In the genomic region with DNA sequence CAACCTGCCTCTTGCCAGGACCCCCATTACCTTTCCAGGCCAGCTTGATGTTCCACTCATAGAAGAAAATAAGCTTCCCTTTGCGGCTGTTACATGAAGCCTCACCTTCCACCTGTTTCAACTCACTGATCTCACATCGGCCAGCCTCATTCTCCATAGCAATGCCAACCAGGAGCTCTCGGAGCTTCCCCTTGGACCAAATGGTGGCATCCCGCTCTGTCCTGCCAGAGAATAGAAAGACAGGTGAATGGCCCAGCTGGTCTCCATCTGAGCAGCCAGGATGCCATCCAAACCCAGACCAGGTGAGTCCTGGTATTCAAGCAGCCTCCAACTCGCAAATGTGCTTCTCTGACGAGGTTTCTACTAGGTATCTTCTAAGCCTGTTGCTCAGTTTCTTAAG, we compare ENCODE assay signal across 8 mouse cellular contexts. TPM values are rescaled to one million over a fixed set of nuclear protein-coding genes. Genes with fewer than 3 reads are reported as not detected.
DNase-seq lines count a peak whose midpoint lies in the region; ATAC-seq and TF ChIP-seq lines count a peak whose summit lies in the region.

No protein-coding gene starts in this region.

- peaks cover 9% of the 10 kb centered on the region for H3K79me2 ChIP-seq in MEL (ENCODE audit: control insufficient read depth, insufficient read depth, low read length, poor library complexity)

- H3K4me2 ChIP-seq in forebrain, embryonic 12.5 days = peak overlapping the region; percentile 86
- H3K4me2 ChIP-seq in limb, embryonic 11.5 days (ENCODE audit: low read depth, severe bottlenecking) = peak overlapping the region; percentile 91
- peak overlapping the region; percentile 61 for H3K4me2 ChIP-seq in stomach, embryonic 14.5 days (replicated peaks; ENCODE audit: low read depth, low read length)

- peak; percentile 8 to 10 for DNase-seq in heart, adult 9 months (ENCODE audit: low spot score in 2 of 2)
- DNase-seq in heart, postnatal 4 days = no peak
- DNase-seq in MEL (ENCODE audit: low read depth, low spot score) = no peak
- DNase-seq in limb, embryonic 11.5 days (ENCODE audit: low spot score) = no peak
- no peak for DNase-seq in yolk sac, embryonic 10.5 days (ENCODE audit: low spot score)
- DNase-seq in ovary, postnatal 14 days (ENCODE audit: low spot score) = no peak

- TF ChIP-seq CTCF in MEL (IDR thresholded peaks at IDR 0.05 in 2 of 3, conservative IDR thresholded peaks at IDR 0.05 in 1 of 3; ENCODE audit: control insufficient read depth in 1 of 3, insufficient read depth in 1 of 3, low read depth in 2 of 3, low read length in 3 of 3, poor library complexity in 1 of 3, severe bottlenecking in 1 of 3) = no peak

- no peaks in the 10 kb centered on the region for H3K27me3 ChIP-seq in MEL (ENCODE audit: control insufficient read depth in 1 of 2, insufficient read depth in 2 of 2, low read length in 2 of 2)
- H3K27me3 ChIP-seq in forebrain, embryonic 12.5 days = no peaks in the 10 kb centered on the region
- no peaks in the 10 kb centered on the region for H3K27me3 ChIP-seq in limb, embryonic 11.5 days (ENCODE audit: control insufficient read depth, insufficient read depth, low read length)
- H3K27me3 ChIP-seq in stomach, embryonic 14.5 days (ENCODE audit: control insufficient read depth, insufficient read depth, low read length) = no peaks in the 10 kb centered on the region

- no peak for ATAC-seq in forebrain, embryonic 12.5 days (ENCODE audit: low FRiP score)
- ATAC-seq in limb, embryonic 11.5 days (ENCODE audit: insufficient number of reproducible peaks, low FRiP score, low TSS enrichment, low read depth) = no peak
- no peak for ATAC-seq in stomach, embryonic 14.5 days (ENCODE audit: insufficient number of reproducible peaks, insufficient read depth, low FRiP score, low read depth)

- no peaks in the 10 kb centered on the region for H3K9me3 ChIP-seq in MEL (replicated peaks; ENCODE audit: insufficient read depth, low read length)
- H3K9me3 ChIP-seq in forebrain, embryonic 12.5 days = no peaks in the 10 kb centered on the region
- H3K9me3 ChIP-seq in limb, embryonic 11.5 days (ENCODE audit: control insufficient read depth, low read length) = no peaks in the 10 kb centered on the region
- H3K9me3 ChIP-seq in stomach, embryonic 14.5 days (ENCODE audit: control insufficient read depth, low read depth, low read length) = no peaks in the 10 kb centered on the region

- peaks cover 9 to 17% of the 10 kb centered on the region in 2 experiments for H3K36me3 ChIP-seq in MEL (ENCODE audit: control insufficient read depth in 1 of 2, insufficient read depth in 2 of 2, low read length in 2 of 2)
- peaks cover 37% of the 10 kb centered on the region for H3K36me3 ChIP-seq in forebrain, embryonic 12.5 days (replicated peaks)
- H3K36me3 ChIP-seq in limb, embryonic 11.5 days (ENCODE audit: control insufficient read depth, insufficient read depth, low read length) = peaks cover 15% of the 10 kb centered on the region
- H3K36me3 ChIP-seq in stomach, embryonic 14.5 days (ENCODE audit: control insufficient read depth, insufficient read depth, low read length) = peaks cover 34% of the 10 kb centered on the region

- WGBS in forebrain, embryonic 12.5 days = 48% methylated on average over 6 of the region's 6 CpGs
- 58% methylated on average over 6 of the region's 6 CpGs for WGBS in limb, embryonic 11.5 days
- 42% methylated on average over 6 of the region's 6 CpGs for WGBS in stomach, embryonic 14.5 days

- no peak for TF ChIP-seq RAD21 in MEL (IDR thresholded peaks at IDR 0.05; ENCODE audit: low read depth, low read length)

- H3K4me3 ChIP-seq in MEL (ENCODE audit: control insufficient read depth in 1 of 2, insufficient read depth in 1 of 2, low read depth in 2 of 2, low read length in 2 of 2) = peak overlapping the region; percentile 71 to 77
- peak overlapping the region; percentile 83 for H3K4me3 ChIP-seq in forebrain, embryonic 12.5 days (replicated peaks)
- H3K4me3 ChIP-seq in limb, embryonic 11.5 days (ENCODE audit: low read depth, low read length) = peak overlapping the region; percentile 70
- H3K4me3 ChIP-seq in stomach, embryonic 14.5 days (ENCODE audit: low read depth, low read length) = peak overlapping the region; percentile 80

- H3K27ac ChIP-seq in MEL (ENCODE audit: control insufficient read depth, low read depth, low read length) = no peak overlapping the region
- no peak overlapping the region for H3K27ac ChIP-seq in forebrain, embryonic 12.5 days
- H3K27ac ChIP-seq in limb, embryonic 11.5 days (replicated peaks; ENCODE audit: low read depth, low read length) = no peak overlapping the region
- no peak overlapping the region for H3K27ac ChIP-seq in stomach, embryonic 14.5 days (ENCODE audit: low read length)

- peak overlapping the region; percentile 80 for H3K9ac ChIP-seq in MEL (ENCODE audit: control insufficient read depth, low read depth, low read length, poor library complexity, severe bottlenecking)
- H3K9ac ChIP-seq in forebrain, embryonic 12.5 days = peak overlapping the region; percentile 89
- H3K9ac ChIP-seq in limb, embryonic 11.5 days (ENCODE audit: low read length) = peak overlapping the region; percentile 87
- H3K9ac ChIP-seq in stomach, embryonic 14.5 days (replicated peaks; ENCODE audit: low read depth, low read length) = peak overlapping the region; percentile 90

- peaks cover 4 to 16% of the 10 kb centered on the region in 2 experiments for H3K4me1 ChIP-seq in MEL (ENCODE audit: control insufficient read depth in 1 of 2, insufficient read depth in 2 of 2, low read length in 2 of 2)
- H3K4me1 ChIP-seq in forebrain, embryonic 12.5 days = peaks cover 25% of the 10 kb centered on the region
- H3K4me1 ChIP-seq in limb, embryonic 11.5 days (ENCODE audit: control insufficient read depth, insufficient read depth, low read length) = 0 out of 2 replicates have a peak, but pooled peaks cover 17% of the 10 kb centered on the region
- H3K4me1 ChIP-seq in stomach, embryonic 14.5 days (ENCODE audit: control insufficient read depth, insufficient read depth, low read length) = peaks cover 16% of the 10 kb centered on the region

- no peak for TF ChIP-seq EP300 in MEL (IDR thresholded peaks at IDR 0.05; ENCODE audit: low read depth in 1 of 2, low read length in 2 of 2)

- no peak for TF ChIP-seq POLR2A in MEL (IDR thresholded peaks at IDR 0.05; ENCODE audit: control insufficient read depth in 1 of 2, insufficient read depth in 1 of 2, low read depth in 1 of 2, low read length in 2 of 2, poor library complexity in 1 of 2)

TF ChIP-seq in MEL, 35 proteins besides CTCF, POLR2A, EP300 and RAD21:
- no peak for TF ChIP-seq RCOR1 (IDR thresholded peaks at IDR 0.05; ENCODE audit: low read depth, low read length)

RNA-seq across cellular contexts. Expression of a gene that starts 1.2 kb away (rescaled TPM):
- 10 to 100 TPM; 39.5 to 39.9 TPM for total RNA-seq in heart, postnatal 4 days (2021)
- 35.6 and 36.2 TPM in 2 replicates for total RNA-seq in MEL (2012; rRNA removed)
- 10 to 100 TPM in 1 of 2 experiments, not detected in 1; 37.8 TPM for polyA plus RNA-seq in MEL (2012; ENCODE audit: insufficient read depth in 1 of 2, insufficient read length in 2 of 2, low read depth in 1 of 2, low replicate concordance in 2 of 2, missing spikeins in 1 of 2)
- polyA plus RNA-seq in forebrain, embryonic 12.5 days (2016; fragmentation: Nextera tagmentation; extraction: Ambion mirVana) = 170 and 171 TPM in 2 replicates
- 144 and 150 TPM in 2 replicates for polyA plus RNA-seq in limb, embryonic 11.5 days (2014; fragmentation: Nextera tagmentation; extraction: Ambion mirVana)
- polyA plus RNA-seq in stomach, embryonic 14.5 days (2014; fragmentation: Nextera tagmentation; extraction: Ambion mirVana) = 74.7 and 81.8 TPM in 2 replicates

RNA-seq across cellular contexts. Expression of a gene that starts 24.3 kb away (rescaled TPM):
- not detected for total RNA-seq in heart, postnatal 4 days (2021)
- total RNA-seq in MEL (2012; rRNA removed) = not detected in 2 replicates
- polyA plus RNA-seq in MEL (2012; ENCODE audit: insufficient read depth in 1 of 2, insufficient read length in 2 of 2, low read depth in 1 of 2, low replicate concordance in 2 of 2, missing spikeins in 1 of 2) = not detected
- polyA plus RNA-seq in forebrain, embryonic 12.5 days (2016; fragmentation: Nextera tagmentation; extraction: Ambion mirVana) = not detected in 2 replicates
- polyA plus RNA-seq in limb, embryonic 11.5 days (2014; fragmentation: Nextera tagmentation; extraction: Ambion mirVana) = not detected in 2 replicates
- not detected in 2 replicates for polyA plus RNA-seq in stomach, embryonic 14.5 days (2014; fragmentation: Nextera tagmentation; extraction: Ambion mirVana)

Comparison
In these comparisons a context has a peak if more than half of its experiments do, and no peak if none do; other contexts are left out.
1. DNase-seq: peak in heart, adult 9 months (2 of 2); none in heart, postnatal 4 days (single experiment), MEL (single experiment), limb, embryonic 11.5 days (single experiment), yolk sac, embryonic 10.5 days (single experiment) and ovary, postnatal 14 days (single experiment).
2. Peak in every context shown above with its lines, with median percentiles within 50 percentile points of each other: H3K4me3 ChIP-seq, H3K9ac ChIP-seq and H3K4me2 ChIP-seq.